Mouse (Mus musculus) liver, postnatal 0 days (tissue): ENCODE results near the gene Chd1. TPM values are rescaled to one million over a fixed set of nuclear protein-coding genes. Genes with fewer than 3 reads are reported as not detected.

Experiments
- ATAC-seq: fragments of 200-750 bp; cut with Nextera tagmentation; 2 replicates; pipeline ENCODE4 v1.8.0; 2017; ENCODE audit warnings: mild to moderate bottlenecking, moderate library complexity
- DNase-seq: peaks from one replicate; pipeline ENCODE4 v3.0.0-alpha.2; 2016
- H3K27ac ChIP-seq: fragments of 300-500 bp; sonication (generic); 2 replicates; pipeline ENCODE4 v1.5.1; 2014; ENCODE audit warnings: antibody characterized with exemption, moderate library complexity, mild to moderate bottlenecking, low read depth
- H3K27me3 ChIP-seq: fragments of 300-500 bp; sonication (generic); 2 replicates; pipeline ENCODE4 v1.6.1; 2014; ENCODE audit warnings: low read length, control low read depth, mixed read lengths; ENCODE audit not compliant: insufficient read depth
- H3K36me3 ChIP-seq: fragments of 300-500 bp; sonication (generic); replicated peaks from 2 replicates; pipeline ENCODE4 v1.6.1; 2014; ENCODE audit warnings: mild to moderate bottlenecking, control low read depth, low read length, moderate library complexity, mixed read lengths; ENCODE audit not compliant: insufficient read depth
- H3K4me1 ChIP-seq: fragments of 300-500 bp; sonication (generic); 2 replicates; pipeline ENCODE4 v1.6.1; 2014; ENCODE audit warnings: antibody characterized with exemption, mild to moderate bottlenecking, control low read depth; ENCODE audit not compliant: insufficient read depth
- H3K4me2 ChIP-seq: fragments of 300-500 bp; sonication (generic); 2 replicates; pipeline ENCODE4 v1.6.1; 2014; ENCODE audit warnings: low read depth, mild to moderate bottlenecking, low read length, moderate library complexity, mixed read lengths
- H3K4me3 ChIP-seq: fragments of 300-500 bp; sonication (generic); 2 replicates; pipeline ENCODE4 v1.5.1; 2014; ENCODE audit warnings: low read depth, low read length
- H3K9ac ChIP-seq: fragments of 300-500 bp; sonication (generic); replicated peaks from 2 replicates; pipeline ENCODE4 v1.6.1; 2014; ENCODE audit warnings: mild to moderate bottlenecking, moderate library complexity
- H3K9me3 ChIP-seq: fragments of 300-500 bp; sonication (generic); 2 replicates; pipeline ENCODE4 v1.6.1; 2016; ENCODE audit warnings: mild to moderate bottlenecking, control low read depth, low read length, mixed read lengths
- CTCF ChIP-seq: sonication (generic); IDR thresholded peaks from 2 replicates; pipeline ENCODE4 v1.5.1; 2016; ENCODE audit warnings: antibody characterized with exemption, low read depth
- EP300 ChIP-seq: IDR thresholded peaks from 2 replicates; pipeline ENCODE4 v1.6.1; 2016; ENCODE audit warnings: antibody characterized with exemption, low read depth, mild to moderate bottlenecking
- WGBS: fragments of 180-500 bp; shearing (Covaris S2); extraction: QIAGEN DNeasy Blood & Tissue Kit; methylation state at CpG from one replicate; pipeline ENCODE4 v1.1.7; 2014; ENCODE audit not compliant: insufficient replicate concordance; 5-methylcytosine and 5-hydroxymethylcytosine counted together
- polyA plus RNA-seq: library from polyadenylated mRNA; unstranded; fragments of >200 nt; fragmentation: Nextera tagmentation; extraction: Ambion mirVana; gene quantifications from 2 replicates; pipeline ENCODE4 v1.2.1, GENCODE M21; 2015

Gene Chd1
- polyA plus RNA-seq, 1 experiment from 2014 or later = 10.7 TPM

DNA sequence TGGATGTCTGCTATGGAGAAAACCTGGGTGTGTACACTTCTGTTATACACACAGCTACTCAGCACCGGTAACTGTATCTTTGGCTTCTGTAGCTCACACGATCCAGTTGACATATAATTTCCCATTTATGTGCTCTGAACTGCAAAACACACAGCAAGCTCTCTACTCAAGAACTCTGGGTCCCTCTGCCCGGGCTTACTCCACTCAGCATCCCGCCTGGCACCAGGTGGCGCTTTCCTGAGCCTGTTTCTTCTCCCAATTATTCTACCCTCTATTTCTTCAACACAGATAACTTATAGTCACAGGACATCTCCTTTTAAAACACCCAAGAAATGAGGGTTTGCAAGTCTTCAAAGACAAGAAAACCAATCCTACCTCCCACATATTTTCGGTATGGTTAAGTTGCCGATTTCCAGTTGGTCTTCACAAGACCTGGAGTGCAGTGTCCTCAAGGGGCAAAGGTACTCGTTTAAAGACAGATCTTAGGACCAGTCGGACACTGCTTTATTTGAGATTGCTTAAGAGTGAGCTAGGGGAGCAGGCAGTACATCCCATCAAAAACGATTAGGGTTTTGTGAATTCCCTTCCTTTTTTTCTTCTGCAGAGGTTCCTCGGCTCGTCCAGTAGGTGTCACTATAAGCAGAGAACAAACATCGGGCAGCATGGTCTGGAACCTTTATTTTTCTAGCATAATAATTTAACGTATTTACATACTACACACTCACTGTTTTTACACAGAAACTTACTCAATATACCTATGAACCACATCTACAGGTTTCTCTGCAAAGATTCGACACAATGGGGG lies 99.4 kb downstream of the Chd1 start:
- DNase-seq (no peak), ATAC-seq (no peak)
- H3K27ac ChIP-seq = no peak overlapping the region
- no peak overlapping the region for H3K4me3 ChIP-seq
- 37% methylated on average over 15 of the region's 15 CpGs for WGBS
- H3K9ac ChIP-seq = no peak overlapping the region
- H3K4me2 ChIP-seq = no peak overlapping the region
- no peaks in the 10 kb centered on the region; the same call in 1 of the 2 replicates for H3K36me3 ChIP-seq
- no peaks in the 10 kb centered on the region for H3K9me3 ChIP-seq
- H3K27me3 ChIP-seq = no peaks in the 10 kb centered on the region
- no peaks in the 10 kb centered on the region for H3K4me1 ChIP-seq
- TF ChIP-seq EP300 = no peak
- TF ChIP-seq CTCF = peak; percentile 72

- Histone ChIP-seq H3K4me1 (no peaks in the 10 kb centered on the region), H3K27ac (no peak overlapping the region), H3K4me3 (no peak overlapping the region), H3K9me3 (no peaks in the 10 kb centered on the region), H3K36me3 (no peaks in the 10 kb centered on the region; the same call in 1 of the 2 replicates), H3K4me2 (no peak overlapping the region), H3K27me3 (no peaks in the 10 kb centered on the region), H3K9ac (no peak overlapping the region)
- DNase-seq = no peak
- WGBS = 79% methylated on average over 23 of the region's 23 CpGs
- ATAC-seq = no peak
- TF ChIP-seq EP300 (no peak), CTCF (no peak)
These were observed 102.7 kb downstream of the Chd1 start for GRCm38 (mm10) chr17:15807295-15807984.

DNA sequence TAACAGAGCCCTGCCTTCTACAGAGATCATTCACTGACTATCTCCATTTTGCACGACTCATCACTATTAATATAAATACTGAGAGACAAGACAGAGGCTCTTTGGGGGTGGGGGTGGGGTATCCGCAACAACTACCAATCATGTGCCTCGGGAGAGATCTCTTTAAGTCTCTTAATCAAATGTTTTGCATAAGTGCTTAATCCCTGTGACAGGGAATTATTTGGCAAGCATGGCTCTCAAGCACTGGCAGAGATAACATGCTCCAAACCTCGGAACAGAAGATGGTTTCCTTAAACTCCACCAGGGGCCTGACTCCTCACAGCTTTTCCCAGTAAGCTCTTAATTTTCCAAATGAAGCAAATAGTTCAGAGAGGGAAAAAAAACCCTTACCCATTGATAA lies 103.2 kb downstream of the Chd1 start:
- TF ChIP-seq EP300 = no peak
- no peak for TF ChIP-seq CTCF
- DNase-seq = no peak
- H3K9me3 ChIP-seq = no peaks in the 10 kb centered on the region
- H3K36me3 ChIP-seq = no peaks in the 10 kb centered on the region; the same call in 1 of the 2 replicates
- no peak overlapping the region for H3K9ac ChIP-seq
- H3K4me1 ChIP-seq = no peaks in the 10 kb centered on the region
- H3K27ac ChIP-seq = no peak overlapping the region
- WGBS = 53% methylated on average over 4 of the region's 4 CpGs
- no peak overlapping the region for H3K4me2 ChIP-seq
- no peak for ATAC-seq
- H3K27me3 ChIP-seq = no peaks in the 10 kb centered on the region
- H3K4me3 ChIP-seq = no peak overlapping the region

GRCm38 (mm10) chr17:15808468-15809374 lies 104.0 kb downstream of the Chd1 start:
- Histone ChIP-seq H3K4me2 (no peak overlapping the region), H3K27me3 (no peaks in the 10 kb centered on the region), H3K4me3 (no peak overlapping the region), H3K9ac (no peak overlapping the region), H3K4me1 (no peaks in the 10 kb centered on the region), H3K27ac (no peak overlapping the region), H3K9me3 (no peaks in the 10 kb centered on the region), H3K36me3 (no peaks in the 10 kb centered on the region; the same call in 1 of the 2 replicates)
- DNase-seq (no peak), ATAC-seq (no peak)
- WGBS = 37% methylated on average over 10 of the region's 10 CpGs
- TF ChIP-seq EP300 (no peak), CTCF (no peak)

DNA sequence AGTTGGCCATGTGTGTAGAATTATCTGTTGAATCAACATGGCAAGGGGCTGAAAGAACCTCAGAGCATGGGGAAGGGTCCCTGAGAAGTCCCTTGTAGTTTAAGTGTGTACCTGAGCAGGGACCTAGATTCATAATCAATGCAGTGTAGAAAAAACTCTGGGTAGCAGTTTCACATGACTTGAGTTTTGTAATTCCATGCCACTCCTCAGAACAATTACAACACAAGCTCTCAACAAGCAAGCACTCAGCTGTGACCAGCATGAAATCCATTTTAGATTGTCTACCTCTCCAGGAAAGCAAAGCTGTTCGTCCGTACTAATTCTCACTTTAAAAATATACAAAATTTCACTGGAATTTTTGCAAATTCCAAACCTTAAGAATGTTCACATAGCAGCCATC lies 105.2 kb downstream of the Chd1 start:
- 71% methylated on average over 2 of the region's 2 CpGs for WGBS
- ATAC-seq = no peak

More for the DNA sequence above, 105.2 kb downstream of the Chd1 start:
- TF ChIP-seq EP300 (no peak), CTCF (no peak)
- no peak overlapping the region for H3K27ac ChIP-seq
- H3K4me2 ChIP-seq = no peak overlapping the region
- H3K9ac ChIP-seq = no peak overlapping the region
- no peak overlapping the region for H3K4me3 ChIP-seq
- H3K27me3 ChIP-seq = no peaks in the 10 kb centered on the region
- H3K4me1 ChIP-seq = no peaks in the 10 kb centered on the region
- H3K36me3 ChIP-seq = no peaks in the 10 kb centered on the region; the same call in 1 of the 2 replicates
- no peak for DNase-seq
- no peaks in the 10 kb centered on the region for H3K9me3 ChIP-seq
